Mouse (Mus musculus) MEL (cell line): ENCODE data around the gene Cops2. TPM values are rescaled to one million over a fixed set of nuclear protein-coding genes. Genes with fewer than 3 reads are reported as not detected.
A peak's percentile ranks its signal among the peaks of the same experiment; 100 is the strongest.

Experiments used
- DNase-seq: peaks from one replicate; pipeline ENCODE4 v3.0.0; 2011; ENCODE audit warnings: low read depth, low spot score
- H3K27ac ChIP-seq: 2 replicates; pipeline ENCODE4 v1.5.1; 2012; ENCODE audit warnings: low read depth, mild to moderate bottlenecking, control low read depth, low read length, moderate library complexity; ENCODE audit not compliant: control insufficient read depth
- H3K27me3 ChIP-seq, 2 experiments: fragments of 150-350 bp in 1 of 2; sonication (generic) in 1 of 2; 2 replicates each; pipeline ENCODE4 v1.6.1; 2012; ENCODE audit warnings: low read length in 2 of 2, mild to moderate bottlenecking in 2 of 2, improper control_type of control experiment in 1 of 2, moderate library complexity in 1 of 2; ENCODE audit not compliant: insufficient read depth in 2 of 2, control insufficient read depth in 1 of 2
- H3K36me3 ChIP-seq, 2 experiments: 2 replicates each; pipeline ENCODE4 v1.6.1; 2012 to 2014; ENCODE audit warnings: low read length in 2 of 2, improper control_type of control experiment in 1 of 2, inconsistent platforms in 1 of 2, mild to moderate bottlenecking in 1 of 2; ENCODE audit not compliant: insufficient read depth in 2 of 2, control insufficient read depth in 1 of 2
- H3K4me1 ChIP-seq, 2 experiments: fragments of 150-350 bp in 1 of 2; sonication (generic) in 1 of 2; 2 replicates each; pipeline ENCODE4 v1.6.1; 2012; ENCODE audit warnings: low read length in 2 of 2, improper control_type of control experiment in 1 of 2, mild to moderate bottlenecking in 1 of 2; ENCODE audit not compliant: insufficient read depth in 2 of 2, control insufficient read depth in 1 of 2
- H3K4me3 ChIP-seq, 2 experiments: fragments of 150-350 bp in 1 of 2; sonication (generic) in 1 of 2; 2 replicates each; pipeline ENCODE4 v1.5.1; 2012; ENCODE audit warnings: low read depth in 2 of 2, low read length in 2 of 2, mild to moderate bottlenecking in 2 of 2, moderate library complexity in 2 of 2, control low read depth in 1 of 2, improper control_type of control experiment in 1 of 2; ENCODE audit not compliant: control insufficient read depth in 1 of 2, insufficient read depth in 1 of 2
- H3K79me2 ChIP-seq: 2 replicates; pipeline ENCODE4 v1.6.1; 2012; ENCODE audit warnings: mild to moderate bottlenecking, low read length, moderate library complexity; ENCODE audit not compliant: control insufficient read depth, poor library complexity, insufficient read depth
- H3K9ac ChIP-seq: 2 replicates; pipeline ENCODE4 v1.6.1; 2012; ENCODE audit warnings: low read depth, mild to moderate bottlenecking, control low read depth, low read length, moderate library complexity; ENCODE audit not compliant: control insufficient read depth, poor library complexity, severe bottlenecking
- H3K9me3 ChIP-seq: fragments of 150-350 bp; sonication (generic); replicated peaks from 2 replicates; pipeline ENCODE4 v1.6.1; 2012; ENCODE audit warnings: mild to moderate bottlenecking, low read length, improper control_type of control experiment, moderate library complexity; ENCODE audit not compliant: insufficient read depth
- BHLHE40 ChIP-seq: IDR thresholded peaks from 2 replicates; pipeline ENCODE4 v1.6.1; 2012; ENCODE audit warnings: low read depth, mild to moderate bottlenecking, inconsistent platforms, low read length, improper control_type of control experiment, borderline replicate concordance
- CHD1 ChIP-seq: IDR thresholded peaks from 2 replicates; pipeline ENCODE4 v1.6.1; 2012; ENCODE audit warnings: low read depth, mild to moderate bottlenecking, inconsistent platforms, low read length, improper control_type of control experiment
- CHD2 ChIP-seq: IDR thresholded peaks from 2 replicates; pipeline ENCODE4 v1.6.1; 2011; ENCODE audit warnings: low read length, improper control_type of control experiment
- CTCF ChIP-seq, 3 experiments: IDR thresholded peaks in 2 of 3; conservative IDR thresholded peaks in 1 of 3; 2 replicates each; pipeline ENCODE4 v1.5.1; 2011 to 2012; ENCODE audit warnings: low read length in 3 of 3, low read depth in 2 of 3, mild to moderate bottlenecking in 2 of 3, improper control_type of control experiment in 1 of 3, inconsistent platforms in 1 of 3, mixed read lengths in 1 of 3, moderate library complexity in 1 of 3; ENCODE audit not compliant: control insufficient read depth in 1 of 3, insufficient read depth in 1 of 3, poor library complexity in 1 of 3, severe bottlenecking in 1 of 3
- EP300 ChIP-seq, 2 experiments: IDR thresholded peaks; 2 replicates each; pipeline ENCODE4 v1.6.1; 2011; ENCODE audit warnings: improper control_type of control experiment in 2 of 2, low read length in 2 of 2, low read depth in 1 of 2, mild to moderate bottlenecking in 1 of 2
- ETS1 ChIP-seq: IDR thresholded peaks from 2 replicates; pipeline ENCODE4 v1.6.1; 2012; ENCODE audit warnings: low read depth, mild to moderate bottlenecking, inconsistent platforms, low read length, improper control_type of control experiment, moderate library complexity
- HCFC1 ChIP-seq: IDR thresholded peaks from 2 replicates; pipeline ENCODE4 v1.6.1; 2012; ENCODE audit warnings: low read depth, mild to moderate bottlenecking, inconsistent platforms, low read length, improper control_type of control experiment, moderate library complexity
- KAT2A ChIP-seq: conservative IDR thresholded peaks from 2 replicates; pipeline ENCODE4 v1.6.1; 2012; ENCODE audit warnings: low read depth, low read length, improper control_type of control experiment, inconsistent platforms
- MAFK ChIP-seq: IDR thresholded peaks from 2 replicates; pipeline ENCODE4 v1.6.1; 2011; ENCODE audit warnings: low read depth, mild to moderate bottlenecking, low read length, improper control_type of control experiment, borderline replicate concordance
- MAX ChIP-seq: IDR thresholded peaks from 2 replicates; pipeline ENCODE4 v1.6.1; 2011; ENCODE audit warnings: low read length, improper control_type of control experiment
- MEF2A ChIP-seq: IDR thresholded peaks from 2 replicates; pipeline ENCODE4 v1.6.1; 2014; ENCODE audit warnings: low read depth, mild to moderate bottlenecking, inconsistent platforms, low read length, improper control_type of control experiment; ENCODE audit not compliant: poor library complexity, insufficient replicate concordance, severe bottlenecking; ENCODE audit errors: extremely low read depth
- MXI1 ChIP-seq: IDR thresholded peaks from 2 replicates; pipeline ENCODE4 v1.6.1; 2011; ENCODE audit warnings: mild to moderate bottlenecking, low read depth, low read length, improper control_type of control experiment
- MYB ChIP-seq: IDR thresholded peaks from 2 replicates; pipeline ENCODE4 v1.6.1; 2011; ENCODE audit warnings: mild to moderate bottlenecking, low read depth, low read length, improper control_type of control experiment
- MYC ChIP-seq: IDR thresholded peaks from 2 replicates; pipeline ENCODE4 v1.6.1; 2011; ENCODE audit warnings: low read depth, mild to moderate bottlenecking, low read length, improper control_type of control experiment, moderate library complexity
- NELFE ChIP-seq: IDR thresholded peaks from 2 replicates; pipeline ENCODE4 v1.6.1; 2011; ENCODE audit warnings: low read depth, low read length, improper control_type of control experiment
- NRF1 ChIP-seq: IDR thresholded peaks from 2 replicates; pipeline ENCODE4 v1.6.1; 2014; ENCODE audit warnings: low read depth, mild to moderate bottlenecking, inconsistent platforms, low read length, improper control_type of control experiment, moderate library complexity; ENCODE audit not compliant: poor library complexity, insufficient read depth, severe bottlenecking
- POLR2A ChIP-seq, 2 experiments: IDR thresholded peaks; 2 replicates each; pipeline ENCODE4 v1.6.1; 2011 to 2012; ENCODE audit warnings: low read length in 2 of 2, mild to moderate bottlenecking in 2 of 2, control low read depth in 1 of 2, improper control_type of control experiment in 1 of 2, low read depth in 1 of 2, moderate library complexity in 1 of 2; ENCODE audit not compliant: control insufficient read depth in 1 of 2, insufficient read depth in 1 of 2, poor library complexity in 1 of 2
- POLR2AphosphoS2 ChIP-seq: IDR thresholded peaks from 2 replicates; pipeline ENCODE4 v1.6.1; 2011; ENCODE audit warnings: low read length, improper control_type of control experiment
- POLR2AphosphoS5 ChIP-seq: IDR thresholded peaks from 2 replicates; pipeline ENCODE4 v1.6.1; 2012; ENCODE audit warnings: low read depth, borderline replicate concordance, mild to moderate bottlenecking, inconsistent platforms, low read length, moderate library complexity, mixed read lengths
- RAD21 ChIP-seq: IDR thresholded peaks from 2 replicates; pipeline ENCODE4 v1.6.1; 2011; ENCODE audit warnings: mild to moderate bottlenecking, low read depth, low read length, improper control_type of control experiment
- RCOR1 ChIP-seq: IDR thresholded peaks from 2 replicates; pipeline ENCODE4 v1.6.1; 2012; ENCODE audit warnings: low read depth, mild to moderate bottlenecking, inconsistent platforms, low read length, improper control_type of control experiment
- SIN3A ChIP-seq: IDR thresholded peaks from 2 replicates; pipeline ENCODE4 v1.6.1; 2012; ENCODE audit warnings: low read length, improper control_type of control experiment, inconsistent platforms
- SMC3 ChIP-seq: IDR thresholded peaks from 2 replicates; pipeline ENCODE4 v1.6.1; 2011; ENCODE audit warnings: low read depth, low read length, improper control_type of control experiment
- TAL1 ChIP-seq: IDR thresholded peaks from 2 replicates; pipeline ENCODE4 v1.6.1; 2012; ENCODE audit warnings: mild to moderate bottlenecking, inconsistent platforms, low read length, moderate library complexity, mixed read lengths
- TCF12 ChIP-seq: IDR thresholded peaks from 2 replicates; pipeline ENCODE4 v1.6.1; 2014; ENCODE audit warnings: low read depth, mild to moderate bottlenecking, inconsistent platforms, low read length, improper control_type of control experiment, moderate library complexity
- UBTF ChIP-seq: IDR thresholded peaks from 2 replicates; pipeline ENCODE4 v1.6.1; 2012; ENCODE audit warnings: low read depth, mild to moderate bottlenecking, inconsistent platforms, low read length, improper control_type of control experiment, moderate library complexity, borderline replicate concordance; ENCODE audit not compliant: insufficient read depth
- USF1 ChIP-seq: IDR thresholded peaks from 2 replicates; pipeline ENCODE4 v1.6.1; 2014; ENCODE audit warnings: low read depth, mild to moderate bottlenecking, inconsistent platforms, low read length, improper control_type of control experiment, moderate library complexity
- USF2 ChIP-seq, 2 experiments: IDR thresholded peaks; 2 replicates each; pipeline ENCODE4 v1.6.1; 2011 to 2012; ENCODE audit warnings: improper control_type of control experiment in 2 of 2, low read length in 2 of 2, borderline replicate concordance in 1 of 2, inconsistent platforms in 1 of 2, low read depth in 1 of 2, mild to moderate bottlenecking in 1 of 2; ENCODE audit not compliant: insufficient read depth in 1 of 2
- ZKSCAN1 ChIP-seq: IDR thresholded peaks from 2 replicates; pipeline ENCODE4 v1.6.1; 2012; ENCODE audit warnings: low read depth, mild to moderate bottlenecking, inconsistent platforms, low read length, improper control_type of control experiment, moderate library complexity
- polyA plus RNA-seq, 2 experiments: library from polyadenylated mRNA; stranded (reverse) in 1 of 2; unstranded in 1 of 2; fragments of >175 nt in 1 of 2; fragments of >200 nt in 1 of 2; gene quantifications; 2 replicates each; pipeline versions ENCODE4 v1.2.1 to v1.2.4; 2012; ENCODE audit warnings: low replicate concordance in 2 of 2, low read depth in 1 of 2; ENCODE audit not compliant: insufficient read length in 2 of 2, insufficient read depth in 1 of 2, missing spikeins in 1 of 2
- total RNA-seq: library from RNA; depleted of rRNA; stranded (reverse); fragments of 300-350 nt; gene quantifications from 2 replicates; pipeline ENCODE4 v1.2.3, GENCODE M21; 2012

Gene Cops2
- total and polyA plus RNA-seq, 3 experiments: 65.3 to 131 (median 66.2) TPM

GRCm38 (mm10) chr2:125857707-125858106 lies 1.2 kb downstream of the Cops2 start:
- peak overlapping the region; percentile 59 to 92 for H3K4me3 ChIP-seq
- H3K36me3 ChIP-seq: peaks cover 0 to 27% of the 10 kb centered on the region in 2 experiments; a peak in 3 of 4 replicates
- peak in 1 of 3 experiments; percentile 21; a peak in 2 of 6 replicates for TF ChIP-seq CTCF (IDR thresholded peaks at IDR 0.05 in 2 of 3, conservative IDR thresholded peaks at IDR 0.05 in 1 of 3; ENCODE audit: control insufficient read depth in 1 of 3, insufficient read depth in 1 of 3, low read depth in 2 of 3, low read length in 3 of 3, poor library complexity in 1 of 3, severe bottlenecking in 1 of 3)
- no peak for TF ChIP-seq UBTF
- TF ChIP-seq SMC3: peak; percentile 26; the same call in 1 of the 2 replicates
- 0 out of 2 replicates have a peak, but pooled peaks have one; percentile 37 for TF ChIP-seq MXI1
- peak; percentile 55; the same call in 1 of the 2 replicates for TF ChIP-seq MYC
- H3K27me3 ChIP-seq: no peaks in the 10 kb centered on the region
- H3K9ac ChIP-seq: peak overlapping the region; percentile 97
- peaks cover 0 to 13% of the 10 kb centered on the region in 2 experiments; a peak in 2 of 4 replicates for H3K4me1 ChIP-seq
- H3K27ac ChIP-seq: no peak overlapping the region
- no peaks in the 10 kb centered on the region for H3K9me3 ChIP-seq
- DNase-seq: no peak
- H3K79me2 ChIP-seq: peaks cover 46% of the 10 kb centered on the region

- DNase-seq: peak; percentile 62
- Histone ChIP-seq H3K27ac (no peak overlapping the region), H3K4me3 (no peak overlapping the region), H3K79me2 (peaks cover 43% of the 10 kb centered on the region), H3K9ac (no peak overlapping the region), H3K4me1 (peaks cover 6 to 7% of the 10 kb centered on the region in 2 experiments; a peak in 2 of 4 replicates), H3K36me3 (peaks cover 20 to 27% of the 10 kb centered on the region in 2 experiments), H3K27me3 (no peaks in the 10 kb centered on the region), H3K9me3 (no peaks in the 10 kb centered on the region)
- no peak for TF ChIP-seq RAD21
- peak; percentile 52; the same call in 1 of the 2 replicates for TF ChIP-seq ETS1
- TF ChIP-seq POLR2AphosphoS2: no peak
- TF ChIP-seq CHD2: no peak
- no peak for TF ChIP-seq HCFC1
- TF ChIP-seq POLR2A (IDR thresholded peaks at IDR 0.05; ENCODE audit: control insufficient read depth in 1 of 2, insufficient read depth in 1 of 2, low read depth in 1 of 2, low read length in 2 of 2, poor library complexity in 1 of 2): no peak
- TF ChIP-seq MYB: no peak; the same call in 1 of the 2 replicates
- peak; percentile 67 for TF ChIP-seq MXI1
- no peak for TF ChIP-seq NELFE
- no peak for TF ChIP-seq CTCF (IDR thresholded peaks at IDR 0.05 in 2 of 3, conservative IDR thresholded peaks at IDR 0.05 in 1 of 3; ENCODE audit: control insufficient read depth in 1 of 3, insufficient read depth in 1 of 3, low read depth in 2 of 3, low read length in 3 of 3, poor library complexity in 1 of 3, severe bottlenecking in 1 of 3)
- peak; percentile 59; the same call in 1 of the 2 replicates for TF ChIP-seq SIN3A
- no peak for TF ChIP-seq MAFK
- TF ChIP-seq POLR2AphosphoS5: no peak
- TF ChIP-seq MEF2A: no peak
- TF ChIP-seq BHLHE40: no peak
- peak; percentile 79 for TF ChIP-seq TAL1
- peak; percentile 43 to 55; a peak in 3 of 4 replicates for TF ChIP-seq EP300 (IDR thresholded peaks at IDR 0.05; ENCODE audit: low read depth in 1 of 2, low read length in 2 of 2)
- no peak for TF ChIP-seq MYC
- no peak for TF ChIP-seq USF1
- no peak for TF ChIP-seq UBTF
- TF ChIP-seq KAT2A: no peak
- TF ChIP-seq USF2 (IDR thresholded peaks at IDR 0.05; ENCODE audit: borderline replicate concordance in 1 of 2, insufficient read depth in 1 of 2, low read depth in 1 of 2, low read length in 2 of 2): no peak
- TF ChIP-seq MAX: 0 out of 2 replicates have a peak, but pooled peaks have one; percentile 48
- TF ChIP-seq ZKSCAN1: no peak
- TF ChIP-seq CHD1: no peak
- peak; percentile 60 for TF ChIP-seq TCF12
- TF ChIP-seq NRF1: no peak
- TF ChIP-seq SMC3: no peak
- TF ChIP-seq RCOR1: no peak
These were observed 7.7 kb downstream of the Cops2 start for GRCm38 (mm10) chr2:125851237-125851636.
